Mouse (Mus musculus) testis, postnatal 14 days (tissue): ENCODE measurements around the gene Mbnl2.
A peak's percentile ranks its signal among the peaks of the same experiment; 100 is the strongest.

Experiments used
- DNase-seq: peaks from one replicate; pipeline ENCODE4 v3.0.0; 2021; ENCODE audit warnings: low spot score

Gene Mbnl2

DNA sequence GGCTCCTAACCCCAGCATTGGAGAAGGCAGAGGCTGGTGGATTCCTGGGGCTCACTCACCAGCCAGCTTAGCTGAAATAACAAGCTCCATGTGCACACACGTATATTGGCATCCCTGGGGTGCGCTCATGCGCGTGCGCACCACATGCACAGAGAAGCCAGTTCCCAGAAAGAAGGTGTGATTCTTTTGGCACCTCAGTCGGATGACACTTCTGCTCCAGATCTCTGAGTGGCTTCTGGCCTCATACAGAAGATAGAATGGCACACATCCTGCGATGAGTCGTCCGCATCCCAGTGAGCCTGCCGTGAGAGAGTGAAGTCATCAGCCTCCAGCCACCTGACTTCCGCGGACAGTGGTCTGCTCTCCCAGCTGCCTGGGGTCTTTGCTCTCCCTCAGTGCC is 55.0 kb downstream of the Mbnl2 start:
- DNase-seq, result no peak

DNA sequence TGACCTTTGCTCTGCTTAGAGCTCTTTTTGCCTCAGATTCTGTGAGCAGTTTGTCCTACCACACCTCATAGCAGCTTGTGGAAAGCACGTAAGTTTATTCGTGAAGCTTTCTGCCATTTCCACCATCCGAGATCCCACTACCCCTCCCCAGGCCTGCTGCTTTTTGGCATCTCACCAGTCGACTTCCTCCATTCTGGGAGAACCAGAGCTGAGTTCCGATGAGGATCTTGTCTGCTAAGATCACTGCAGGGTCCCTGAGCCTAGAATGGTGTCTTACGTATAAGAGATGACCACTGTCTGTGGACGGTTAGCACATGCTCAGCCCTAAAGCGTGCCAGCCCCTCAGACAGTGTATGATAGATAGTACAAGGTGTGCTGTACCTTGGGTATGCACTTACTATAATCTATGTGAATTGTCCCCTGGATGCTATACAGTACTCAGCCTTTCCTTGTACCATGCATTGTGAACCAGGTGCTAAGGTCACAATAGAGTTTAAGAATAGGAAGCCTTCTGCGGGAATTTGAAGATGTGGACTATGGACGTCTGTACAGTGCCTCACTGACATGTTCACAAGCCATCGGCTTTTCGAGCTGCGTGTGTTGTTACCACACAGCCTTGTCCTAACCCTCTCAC is 55.5 kb downstream of the Mbnl2 start:
- no peak for DNase-seq

DNA sequence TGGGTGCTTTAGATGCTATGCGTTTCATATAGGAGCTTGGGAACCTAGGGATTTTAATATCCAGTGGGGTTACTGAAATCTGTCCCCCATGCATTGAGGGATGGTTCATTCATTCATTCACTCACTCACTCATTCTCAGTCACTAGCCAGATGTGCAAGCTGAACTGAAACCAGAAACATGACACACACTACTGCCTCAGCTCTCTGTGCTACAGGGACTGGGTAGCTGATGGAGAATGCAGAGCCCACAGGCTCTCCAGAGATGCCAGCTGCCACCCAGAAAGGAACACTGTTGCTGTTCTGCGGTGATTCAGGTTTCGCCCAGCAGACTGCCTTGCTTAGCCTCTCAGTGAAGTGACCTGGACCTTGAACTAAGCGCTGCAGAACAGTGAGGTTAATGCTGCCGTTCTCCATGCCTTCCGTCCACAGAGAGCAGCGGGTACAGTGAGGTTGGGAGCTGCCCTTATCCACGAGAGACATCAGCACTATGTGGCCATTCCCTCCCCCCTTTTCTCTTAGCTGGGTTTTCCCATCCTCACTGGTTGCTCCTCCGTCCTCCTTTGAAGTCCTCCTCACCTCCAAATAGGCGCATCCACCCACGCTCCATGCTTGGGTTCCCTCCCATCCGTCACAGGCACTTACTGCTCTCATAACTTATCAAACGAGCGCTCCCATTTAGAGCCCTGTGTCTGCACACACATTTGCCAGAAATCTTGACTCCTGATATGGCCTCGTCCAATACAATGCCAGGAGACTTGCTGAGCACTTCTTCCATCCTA is 58.2 kb downstream of the Mbnl2 start:
- DNase-seq, result peak; percentile 29

DNA sequence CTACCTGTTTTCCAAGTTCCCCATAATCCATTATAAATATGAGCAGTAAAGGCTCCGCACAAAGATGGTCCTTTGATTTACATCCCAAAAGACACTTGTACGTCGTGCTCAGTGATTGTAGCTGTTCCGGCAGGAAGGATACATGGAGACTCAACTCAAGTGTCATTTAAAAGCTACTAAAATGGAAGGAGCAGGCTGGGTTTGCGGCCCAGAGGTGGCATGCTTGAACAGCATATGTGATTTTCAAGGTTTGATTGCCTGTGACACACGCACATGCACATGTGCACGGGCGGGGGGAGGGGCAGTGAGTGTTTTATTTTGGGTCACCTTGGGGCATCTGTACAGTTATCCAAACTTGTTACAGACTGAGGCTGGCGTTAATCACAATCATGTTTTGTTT is 59.9 kb downstream of the Mbnl2 start:
- DNase-seq, result no peak

DNA sequence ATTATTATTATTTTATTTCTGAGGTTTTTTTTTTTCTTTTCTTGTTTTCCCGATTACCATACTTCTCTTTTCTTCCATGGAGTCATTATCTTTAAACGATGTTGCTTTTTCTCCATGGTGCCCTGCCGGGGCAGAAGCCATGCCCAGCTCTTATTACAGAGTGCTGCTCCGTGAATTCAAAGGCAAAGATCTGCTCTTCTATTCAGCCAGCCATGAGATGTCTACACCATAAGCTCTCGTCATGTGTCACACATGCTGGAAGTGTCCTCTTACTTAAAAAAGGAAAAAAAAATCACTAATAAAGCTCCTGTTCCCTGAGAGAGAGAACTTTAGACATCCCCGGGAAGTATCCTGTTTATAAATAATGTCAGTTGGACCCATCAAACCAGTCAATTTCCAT is 60.4 kb downstream of the Mbnl2 start:
- no peak for DNase-seq

DNA sequence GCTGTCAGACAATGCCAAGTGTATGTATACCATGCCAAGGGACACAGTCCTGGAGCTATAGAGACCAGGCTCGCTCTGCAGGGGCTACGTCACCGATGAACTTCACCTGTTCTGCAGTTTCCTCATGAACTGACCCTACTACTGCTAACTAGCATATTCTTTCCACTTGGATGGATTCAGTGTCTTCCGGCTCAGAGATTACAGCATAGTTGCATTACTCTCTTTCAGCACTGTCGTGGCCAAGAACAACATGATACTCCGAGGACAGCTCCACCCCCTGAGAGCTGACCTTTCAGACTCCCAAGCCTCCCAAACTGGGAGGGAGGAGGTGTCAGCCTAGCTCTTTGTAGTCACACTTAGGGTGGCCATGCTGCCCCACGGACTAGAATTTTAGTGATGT is 60.9 kb downstream of the Mbnl2 start:
- DNase-seq, result peak; percentile 67

DNA sequence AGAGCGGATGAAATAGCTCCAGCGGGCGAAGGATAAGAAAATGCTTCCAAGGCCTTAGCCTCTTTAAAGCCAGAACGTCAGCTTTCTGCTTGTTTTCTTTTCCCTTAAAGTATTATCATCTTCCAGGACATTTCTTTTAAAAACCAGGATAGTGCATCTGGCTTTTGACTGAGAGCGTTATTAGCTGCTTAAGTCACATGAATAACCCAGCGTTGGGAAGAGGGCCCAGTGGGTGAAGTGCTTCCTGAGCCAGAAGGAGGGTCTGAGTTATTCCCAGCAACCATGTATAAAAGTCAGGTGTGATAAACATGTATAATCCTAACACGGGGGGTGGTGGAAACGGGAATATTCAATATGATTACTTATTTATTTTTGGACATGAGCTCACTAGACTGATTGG is 61.4 kb downstream of the Mbnl2 start:
- DNase-seq, result no peak

DNA sequence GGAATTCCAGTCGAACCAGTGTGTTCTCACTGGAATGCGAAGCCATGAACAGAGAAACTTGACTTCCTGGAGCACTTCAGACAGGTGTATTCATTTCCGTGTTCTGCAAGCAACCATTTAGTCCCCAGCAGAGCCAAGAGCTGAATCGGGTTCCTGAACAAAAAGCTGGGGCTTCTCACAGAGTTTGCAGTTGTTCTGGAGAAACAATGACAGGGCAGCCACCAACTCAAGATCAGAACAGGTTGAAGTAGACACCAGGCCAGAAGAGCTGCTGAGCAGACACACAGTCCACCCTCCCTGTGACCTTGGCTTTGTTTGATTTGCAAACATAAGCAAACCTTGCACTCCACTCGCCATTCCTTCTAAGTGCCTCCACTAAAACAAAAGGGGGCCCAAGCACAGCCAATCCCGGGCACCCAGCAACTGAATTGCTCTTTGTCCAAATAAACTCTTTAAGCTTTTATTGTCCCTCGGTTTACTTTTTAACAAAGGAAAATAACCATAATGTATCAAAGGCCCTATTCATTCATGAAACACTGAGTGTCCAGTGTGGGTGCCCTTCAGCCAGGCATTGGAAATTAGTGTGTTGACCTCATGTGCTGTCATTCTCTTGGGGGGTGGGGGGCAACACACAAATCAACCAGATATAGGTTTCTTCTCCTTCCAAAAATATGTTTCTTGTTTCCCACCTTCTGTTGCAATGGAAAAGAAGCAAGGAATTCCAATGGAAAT is 62.4 kb downstream of the Mbnl2 start:
- DNase-seq, result no peak

DNA sequence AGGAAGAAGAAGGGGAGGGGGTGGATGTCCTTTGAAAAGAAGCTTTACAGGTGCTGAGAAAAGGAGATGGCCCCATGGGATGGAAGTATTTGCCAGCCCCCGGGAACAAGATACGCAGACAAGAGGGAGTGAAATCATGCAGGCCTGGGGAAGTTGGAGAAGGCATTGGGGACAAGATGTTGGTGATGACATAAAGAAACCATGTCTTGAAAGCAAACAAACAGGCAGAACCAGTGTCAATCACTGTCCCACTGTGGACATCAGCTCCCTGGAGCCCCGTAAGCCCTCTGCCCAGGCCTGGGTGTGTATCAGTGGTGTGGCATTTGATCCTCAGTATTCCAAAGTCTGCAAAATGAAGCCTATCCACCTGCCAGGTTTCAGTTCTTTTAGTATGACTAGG is 63.2 kb downstream of the Mbnl2 start:
- no peak for DNase-seq

DNA sequence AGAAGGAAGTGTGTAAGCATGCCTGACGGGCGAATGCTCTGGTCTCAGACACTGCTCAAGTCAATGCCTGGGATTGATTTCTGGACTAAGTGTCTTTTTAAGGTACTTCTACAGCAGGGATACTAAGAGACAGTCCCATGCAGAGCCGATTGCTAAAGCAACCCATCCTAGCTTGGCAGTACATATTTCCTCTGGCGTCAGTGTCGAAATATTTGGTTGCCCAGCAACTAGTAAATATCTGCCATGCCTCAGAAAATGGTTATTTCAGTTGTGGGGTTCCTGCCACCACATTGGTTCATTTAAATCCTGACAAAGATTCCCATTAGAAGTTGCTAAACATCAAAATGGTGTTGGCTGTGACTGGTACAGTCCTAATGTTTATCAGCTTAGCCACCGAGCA is 66.4 kb downstream of the Mbnl2 start:
- no peak for DNase-seq

DNA sequence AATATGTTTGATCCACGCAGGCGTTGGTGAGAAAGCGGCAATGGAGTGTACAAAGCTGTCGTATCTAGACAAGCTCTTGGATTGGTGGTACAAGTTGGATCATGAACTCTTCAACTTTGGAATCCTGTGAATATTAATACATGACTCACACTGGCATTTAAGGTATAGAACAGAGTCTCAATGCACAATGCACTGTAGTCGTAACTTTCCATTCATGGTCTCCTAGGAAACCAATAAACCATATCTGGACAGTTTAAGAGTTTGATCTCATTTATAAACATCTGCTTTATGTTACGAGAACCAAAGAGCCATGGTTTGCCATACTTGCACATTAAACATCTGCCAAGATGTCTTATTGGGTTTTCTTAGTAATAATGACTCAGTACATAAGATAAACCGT is 66.9 kb downstream of the Mbnl2 start:
- no peak for DNase-seq

DNA sequence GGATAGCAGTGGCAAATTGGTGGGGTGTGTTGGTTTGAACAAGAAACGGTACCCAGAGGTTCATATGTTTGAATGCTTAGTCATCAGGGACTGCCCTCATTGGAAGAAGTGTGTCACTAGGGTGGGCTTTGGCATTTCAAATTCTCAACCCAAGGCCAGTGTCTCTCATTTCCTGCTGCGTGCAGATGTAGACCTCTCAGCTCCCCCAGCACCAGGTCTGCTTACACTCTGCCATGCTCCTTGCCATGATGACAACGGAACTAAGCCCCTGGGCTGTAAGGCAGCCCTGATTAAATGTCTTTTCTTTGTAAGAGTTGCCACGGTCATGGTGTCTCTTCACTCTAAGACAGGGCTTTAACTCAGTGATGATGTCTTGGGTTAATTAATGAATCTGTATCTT is 69.2 kb downstream of the Mbnl2 start:
- DNase-seq, result no peak

DNA sequence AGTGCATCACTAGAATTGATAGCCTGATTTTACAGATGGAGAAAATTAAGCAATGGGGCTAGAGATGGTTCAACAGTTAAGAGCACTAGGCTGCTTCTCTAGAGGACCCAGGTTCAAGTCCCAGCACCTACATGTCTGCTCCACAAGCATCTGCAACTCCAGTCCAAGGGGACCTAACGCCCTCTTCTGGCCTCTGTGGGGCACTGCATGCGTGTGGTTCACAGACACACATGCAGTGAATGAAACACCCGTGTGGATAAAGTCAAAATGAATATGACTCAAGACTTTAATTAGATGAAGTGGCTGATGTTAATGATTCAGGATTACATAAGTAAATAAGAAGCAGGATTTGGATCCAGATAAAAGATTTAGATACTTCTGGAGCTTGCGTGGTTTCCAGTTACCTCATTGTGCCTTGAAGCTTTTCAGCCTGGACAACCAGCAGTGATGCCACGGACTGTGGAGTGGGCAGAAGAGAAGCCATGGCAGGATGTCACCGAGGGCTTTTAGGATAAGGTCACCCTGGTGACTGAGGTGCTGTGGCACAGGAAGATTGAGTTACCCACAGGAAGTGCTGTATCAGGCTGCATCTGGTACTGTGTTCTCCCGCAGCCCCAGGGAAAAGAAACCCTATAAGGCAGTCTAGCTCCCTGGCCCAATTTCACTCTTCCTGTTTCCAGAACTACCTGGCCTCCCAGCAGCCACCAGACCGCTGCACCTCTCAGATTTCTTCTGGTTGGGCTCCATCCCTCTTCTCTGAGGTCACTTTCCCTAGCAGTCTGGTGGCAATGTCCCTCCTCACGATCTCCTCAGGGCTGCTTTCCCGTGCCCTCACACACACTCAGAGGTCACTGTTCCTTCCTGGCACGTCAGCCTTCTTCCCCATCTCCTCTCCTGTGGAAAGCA is 72.2 kb downstream of the Mbnl2 start:
- no peak for DNase-seq

DNA sequence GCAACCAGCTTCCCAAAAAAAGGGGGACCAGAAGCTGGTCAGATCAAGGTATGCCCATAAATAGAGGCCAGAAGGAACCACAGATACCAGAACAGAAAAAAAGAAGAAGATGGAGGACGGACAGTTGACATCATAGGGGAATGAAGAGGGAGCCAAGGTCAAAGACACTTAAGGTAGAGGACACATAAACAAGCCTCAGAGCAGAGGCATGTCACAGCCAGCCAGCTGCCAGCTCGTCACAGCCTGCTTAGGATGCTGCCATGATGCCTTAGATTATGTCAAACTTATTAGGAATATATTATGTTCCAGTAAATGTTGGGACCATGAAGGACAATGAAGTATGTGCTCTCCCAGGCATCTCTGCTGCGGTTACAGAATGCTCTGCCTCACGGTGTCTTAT is 73.9 kb downstream of the Mbnl2 start:
- no peak for DNase-seq

DNA sequence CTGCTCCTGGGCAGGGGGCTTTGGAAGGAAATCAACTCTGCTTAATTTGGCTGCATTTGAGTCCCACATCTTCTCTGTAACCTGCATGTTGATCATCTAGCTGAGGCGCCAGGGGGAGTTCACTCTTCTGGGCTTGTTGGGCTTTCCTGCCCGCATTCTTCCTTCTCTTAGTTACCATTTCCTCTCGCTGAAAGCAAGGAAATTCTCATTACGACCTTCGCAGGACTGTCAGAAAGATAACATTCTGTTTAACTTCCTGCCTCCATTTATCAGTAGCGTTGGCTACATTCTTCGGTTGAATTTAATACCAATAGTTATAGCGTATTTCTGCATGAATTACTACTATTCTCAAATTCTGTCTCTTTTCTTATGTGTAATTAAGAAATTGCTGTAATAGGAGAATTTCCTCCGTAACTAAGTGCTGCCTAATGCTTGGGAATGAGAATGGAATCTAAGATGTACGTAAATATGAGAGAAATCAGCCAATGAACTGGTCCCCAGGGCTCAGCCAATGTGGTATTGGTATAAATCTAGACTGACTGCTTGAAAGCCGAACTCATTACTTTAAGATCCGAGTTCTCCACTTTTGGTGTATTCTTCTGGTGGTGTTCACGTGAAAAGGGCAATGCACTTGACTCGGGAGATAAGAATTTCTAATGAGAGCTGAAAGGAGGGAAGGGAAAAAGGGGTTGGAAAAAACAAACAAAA is 76.8 kb downstream of the Mbnl2 start:
- DNase-seq, result no peak

DNA sequence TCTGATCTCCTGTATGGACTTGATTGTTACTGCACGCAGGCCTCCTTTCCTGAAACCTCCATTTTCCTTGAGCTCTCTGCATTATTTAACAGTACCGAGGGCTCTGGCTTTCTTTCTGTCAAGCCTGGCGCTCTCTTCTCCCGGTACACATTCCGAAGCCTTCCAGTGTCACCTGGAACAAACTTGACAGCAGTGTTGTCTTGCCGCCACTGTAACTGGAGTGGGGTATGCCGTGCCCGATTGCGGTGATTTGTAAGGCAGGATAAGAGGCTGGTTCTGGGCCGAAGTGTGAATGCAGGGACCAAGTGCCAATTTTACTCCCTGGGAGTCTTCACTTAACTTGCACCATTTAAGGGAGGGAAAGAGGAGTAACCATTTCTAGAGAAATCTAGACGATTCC is 77.7 kb downstream of the Mbnl2 start:
- no peak for DNase-seq

DNA sequence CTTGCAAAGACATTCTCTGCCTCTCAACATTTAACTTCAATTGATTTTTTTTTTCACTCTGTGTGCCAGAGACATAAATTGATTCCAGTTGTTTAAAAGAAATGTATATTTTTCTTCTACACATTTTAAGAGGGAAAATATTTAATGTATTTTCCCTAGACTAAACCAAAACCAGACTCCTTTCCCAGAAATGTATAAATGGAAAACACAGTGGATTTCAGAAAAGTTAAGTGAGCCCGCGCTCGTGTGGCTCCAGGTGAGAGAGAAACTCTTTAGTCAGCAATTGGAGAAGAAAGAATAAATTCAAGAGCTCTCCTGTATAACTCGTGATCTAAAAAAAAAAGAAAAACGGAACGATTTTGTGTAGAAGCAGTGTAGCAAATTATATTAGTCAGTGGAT is 79.1 kb downstream of the Mbnl2 start:
- DNase-seq, result no peak

DNA sequence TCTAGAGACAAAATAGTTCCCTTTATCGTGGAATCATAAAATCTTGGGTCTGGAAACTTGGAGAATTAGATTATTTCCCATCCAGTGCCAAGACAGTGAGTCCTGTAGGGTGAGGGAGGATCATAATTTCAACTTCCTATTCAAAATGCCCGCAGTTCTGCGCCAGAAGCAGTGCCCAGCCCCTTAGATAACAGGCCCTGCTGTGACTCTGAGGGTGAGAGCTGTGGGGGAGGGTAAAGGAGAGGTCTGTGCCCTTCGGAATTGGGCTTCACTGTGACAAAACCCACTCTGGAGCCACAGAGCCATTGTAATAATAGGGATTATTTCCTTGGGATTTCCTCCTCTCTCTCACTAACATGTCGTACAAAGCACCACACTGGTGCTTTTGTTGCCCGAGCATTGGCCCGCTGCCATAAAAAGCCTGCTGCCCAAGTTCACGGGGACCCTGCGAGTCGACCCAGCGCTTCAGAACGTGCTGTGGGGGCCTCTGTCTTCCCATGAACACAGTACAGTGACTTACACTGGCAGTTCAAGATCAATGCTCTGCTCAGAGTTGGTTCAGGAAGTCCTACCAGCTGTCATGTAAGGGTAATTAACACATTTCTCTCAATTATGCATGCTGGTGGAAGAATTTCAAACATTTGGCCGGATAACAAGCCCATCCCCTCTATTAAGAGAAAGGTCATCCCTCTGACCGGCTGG is 79.7 kb downstream of the Mbnl2 start:
- no peak for DNase-seq

DNA sequence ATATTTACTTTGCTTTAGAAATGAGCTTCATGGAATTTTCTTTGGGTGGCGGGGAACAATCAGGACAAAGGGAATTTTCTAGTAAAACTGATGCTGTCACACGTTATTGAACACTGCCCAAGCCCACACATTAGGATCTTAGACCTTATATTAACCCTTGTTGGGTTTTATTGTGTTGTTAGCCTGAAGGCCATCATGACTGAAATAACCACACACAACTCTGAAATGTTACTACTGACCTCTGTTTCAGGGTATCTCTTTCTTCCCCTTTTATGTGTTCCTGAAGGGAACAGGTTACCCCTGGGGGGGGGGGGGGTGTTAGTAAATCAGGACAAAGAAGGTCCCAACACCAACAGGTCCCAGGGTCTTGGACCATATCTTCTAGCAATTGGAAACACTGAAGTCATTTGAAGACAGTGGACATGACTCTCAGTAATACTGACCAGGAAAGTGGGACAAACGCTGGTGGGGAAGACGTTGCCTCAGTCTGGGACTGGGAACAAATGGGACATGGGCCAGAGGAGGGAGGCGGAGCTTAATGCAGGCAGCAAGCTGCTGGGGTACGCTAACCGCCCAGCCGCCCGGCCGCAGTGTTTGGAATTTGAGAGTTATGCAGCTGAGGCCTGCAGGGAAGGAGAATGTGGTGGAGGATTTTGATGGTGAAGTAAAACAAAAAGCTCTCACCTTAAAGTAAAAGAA is 80.4 kb downstream of the Mbnl2 start:
- DNase-seq, result no peak

DNA sequence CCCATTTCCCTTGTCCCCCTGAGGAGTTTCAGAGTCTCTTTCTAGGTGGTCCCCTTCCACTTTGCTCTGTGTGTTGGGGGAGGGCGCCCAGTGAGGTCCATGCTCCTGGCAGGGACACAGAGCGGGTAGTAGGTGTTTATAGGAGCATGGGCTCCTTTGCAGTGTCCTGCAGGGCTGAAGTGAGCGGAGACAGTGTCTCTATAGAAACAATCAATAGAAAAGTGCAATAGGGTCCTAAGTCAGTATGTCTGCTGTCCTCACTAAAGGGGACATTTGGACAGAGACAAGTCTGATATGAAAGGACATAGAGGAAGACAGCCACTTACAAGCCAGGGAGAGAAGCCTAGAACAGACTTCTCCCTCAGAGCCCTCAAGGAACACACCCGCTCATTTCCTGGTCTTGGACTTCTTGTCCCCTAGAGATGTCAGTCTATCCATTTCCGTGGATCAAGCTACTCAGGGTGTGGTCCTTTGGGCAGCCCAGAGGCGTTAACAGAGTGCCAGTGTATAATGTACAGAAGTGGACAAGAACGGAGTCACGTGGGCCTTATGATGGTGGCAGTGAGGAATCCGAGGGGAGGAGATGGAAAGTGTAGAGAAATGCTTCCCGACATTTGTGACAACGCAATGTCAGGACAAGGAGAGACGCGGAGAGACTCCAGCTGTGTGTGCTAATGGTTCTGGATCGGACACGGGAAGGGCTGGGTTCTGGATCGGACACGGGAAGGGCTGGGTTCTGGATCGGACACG is 82.0 kb downstream of the Mbnl2 start:
- DNase-seq, result no peak
